Mouse (Mus musculus): ENCODE data around the gene Slc25a44.
"Not testable (repeated sequence)": the region's sequence is repeated elsewhere in the genome, so short reads cannot be mapped to it uniquely, and the experiment has no call there.

The Slc25a44 gene

GRCm38 (mm10) chr3:88411681-88412080 is 13.3 kb downstream of the Slc25a44 start:
- DNase-seq (ENCODE audit: low read depth), result no peak

DNA sequence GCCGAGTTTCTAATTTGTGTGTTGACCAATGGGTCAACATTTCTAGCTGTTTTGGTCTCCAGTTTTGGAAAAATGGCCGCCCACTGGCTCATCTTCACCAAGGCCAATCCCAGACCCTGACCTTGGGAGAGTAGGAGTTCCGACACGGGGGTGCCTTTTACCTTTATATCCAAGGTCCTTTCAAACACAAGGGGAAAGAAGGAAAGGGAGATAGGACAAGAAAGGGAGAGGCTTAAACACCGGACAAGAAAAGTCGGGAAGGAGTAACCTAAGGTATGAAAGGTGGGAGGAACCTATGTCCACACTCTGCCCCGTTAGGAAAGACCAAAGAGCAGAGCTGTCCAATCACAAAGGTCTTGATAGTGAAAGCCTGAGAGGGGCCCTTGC is 14.3 kb downstream of the Slc25a44 start:
- DNase-seq (ENCODE audit: low read depth), result no peak

DNA sequence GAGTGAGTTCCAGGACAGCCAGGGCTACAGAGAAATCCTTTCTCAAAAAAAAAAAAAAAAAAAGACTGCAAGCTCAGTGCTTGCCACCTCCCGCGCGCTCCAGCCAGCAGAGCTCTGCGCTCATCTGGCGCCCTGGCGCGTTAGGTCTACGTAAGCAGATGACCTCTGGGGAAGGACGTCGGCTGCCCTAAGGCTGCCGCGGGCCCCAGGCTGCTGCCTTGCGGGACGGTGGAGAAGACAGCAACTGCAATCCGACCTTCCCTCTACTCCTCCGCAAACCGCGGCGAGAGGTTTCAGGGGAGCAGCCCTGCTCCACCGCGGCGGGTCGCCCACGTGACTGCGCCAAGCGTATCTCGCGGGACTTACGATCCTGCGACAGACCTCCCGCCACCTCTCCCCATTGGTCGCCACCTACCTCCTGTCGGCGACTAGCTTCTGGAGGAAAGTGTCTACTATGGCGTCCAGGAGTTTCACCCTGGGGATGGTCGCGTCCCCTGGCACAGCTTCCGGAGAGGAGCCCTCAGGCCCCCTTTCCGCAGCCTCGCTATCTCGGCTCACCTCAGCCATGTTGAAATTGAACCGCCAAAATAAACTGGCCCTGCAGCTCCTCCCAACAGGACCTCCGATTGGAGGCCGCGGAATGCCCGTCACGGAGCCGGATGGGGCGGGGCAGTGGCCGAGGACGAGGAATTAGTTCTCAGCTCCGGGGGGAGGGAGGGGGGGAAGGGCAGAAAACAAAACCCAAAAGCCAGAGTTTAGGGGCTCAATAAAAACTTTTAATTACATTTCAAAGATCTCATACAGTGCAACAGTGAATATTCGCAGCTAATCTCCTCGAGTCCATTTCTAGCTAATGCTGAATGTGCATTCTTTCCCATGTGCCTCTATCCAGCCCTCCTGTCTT is 14.9 kb downstream of the Slc25a44 start, which contains the start of gene Pmf1:
TSS of gene Pmf1 (minus strand) at position 591 of the 904 bp plus-strand sequence.
- DNase-seq (ENCODE audit: low read depth), result peak; percentile 90

- DNase-seq (ENCODE audit: low read depth), result no peak
These were observed 16.0 kb downstream of the Slc25a44 start for GRCm38 (mm10) chr3:88408953-88409352.

DNA sequence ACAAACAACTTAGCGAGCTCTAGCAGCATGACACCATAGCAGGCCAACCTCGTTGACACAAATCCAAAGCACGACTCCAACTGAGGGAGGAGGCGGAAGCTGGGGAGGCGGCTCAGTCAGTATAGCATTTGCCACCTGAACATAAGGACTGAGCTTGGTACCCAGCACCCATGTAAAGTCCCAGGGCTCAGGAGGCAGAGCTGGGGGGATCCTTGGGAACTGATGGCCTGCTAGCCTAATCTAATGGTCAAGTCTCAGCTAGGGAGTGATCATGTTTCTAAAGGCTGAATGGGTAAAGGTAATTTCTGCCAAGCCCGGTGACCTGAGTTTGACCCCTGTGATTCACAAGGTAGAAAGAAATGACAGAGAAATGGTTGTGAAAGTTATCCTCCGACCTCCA is 17.4 kb downstream of the Slc25a44 start:
- no peak for DNase-seq (ENCODE audit: low read depth)

GRCm38 (mm10) chr3:88407090-88407489 is 17.8 kb downstream of the Slc25a44 start:
- DNase-seq (ENCODE audit: low read depth), result peak; percentile 52

DNA sequence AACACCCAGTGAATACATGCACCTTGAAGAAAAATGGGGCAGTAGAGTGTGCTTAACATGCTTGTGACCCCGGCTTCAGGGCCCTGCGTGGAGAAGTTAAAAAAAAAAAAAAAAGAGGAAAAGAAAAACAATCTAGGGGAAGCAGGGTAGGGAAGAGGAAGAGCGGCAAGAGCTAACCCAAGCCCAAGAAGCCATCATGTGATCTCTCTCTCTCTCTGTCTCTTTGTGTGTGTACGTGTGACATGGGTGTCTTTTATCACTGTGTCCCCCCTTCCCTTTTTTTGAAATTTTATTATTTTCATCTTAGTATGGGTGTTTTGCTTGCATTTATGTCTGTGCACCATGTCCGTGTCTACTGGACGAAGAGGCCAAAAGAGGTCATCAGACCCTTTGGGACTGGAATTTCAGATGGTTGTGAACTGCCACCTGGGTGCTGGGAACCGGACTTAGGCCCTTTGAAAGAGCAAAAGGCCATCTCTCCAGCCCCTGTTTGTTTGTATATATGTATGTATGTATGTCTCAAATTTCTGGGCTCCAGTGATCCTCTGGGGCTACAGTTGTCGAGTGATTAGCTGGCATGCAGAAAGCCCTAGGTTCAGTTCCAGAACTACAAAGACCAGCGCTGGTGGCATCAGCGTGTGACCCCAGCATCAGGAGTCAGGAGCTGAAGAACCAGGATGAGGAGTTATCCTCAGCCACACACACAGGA is 21.3 kb downstream of the Slc25a44 start:
- no peak for DNase-seq (ENCODE audit: low read depth)

- DNase-seq (ENCODE audit: low read depth), result no peak
These were observed 26.3 kb downstream of the Slc25a44 start for GRCm38 (mm10) chr3:88398666-88399065.

DNA sequence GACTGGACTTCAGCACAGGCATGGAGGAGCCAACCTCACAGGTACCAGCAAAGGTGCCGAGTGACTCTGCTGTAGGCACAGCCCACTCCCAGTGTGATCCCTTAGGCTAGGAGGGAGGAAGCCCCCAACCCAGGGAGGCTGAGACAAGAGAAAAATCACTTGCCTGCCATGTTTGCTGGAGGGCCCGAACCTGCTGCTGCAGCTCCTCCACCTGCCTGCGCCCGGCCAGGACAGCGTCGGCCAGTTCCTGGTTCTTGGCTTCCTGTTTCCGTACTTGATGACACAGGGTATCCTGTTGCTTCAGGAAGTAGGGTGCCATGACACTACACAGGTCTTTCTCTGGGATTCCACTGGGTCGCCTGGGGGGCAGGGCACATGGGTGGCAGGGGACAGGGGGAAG is 29.2 kb downstream of the Slc25a44 start:
- DNase-seq (ENCODE audit: low read depth), result no peak

DNA sequence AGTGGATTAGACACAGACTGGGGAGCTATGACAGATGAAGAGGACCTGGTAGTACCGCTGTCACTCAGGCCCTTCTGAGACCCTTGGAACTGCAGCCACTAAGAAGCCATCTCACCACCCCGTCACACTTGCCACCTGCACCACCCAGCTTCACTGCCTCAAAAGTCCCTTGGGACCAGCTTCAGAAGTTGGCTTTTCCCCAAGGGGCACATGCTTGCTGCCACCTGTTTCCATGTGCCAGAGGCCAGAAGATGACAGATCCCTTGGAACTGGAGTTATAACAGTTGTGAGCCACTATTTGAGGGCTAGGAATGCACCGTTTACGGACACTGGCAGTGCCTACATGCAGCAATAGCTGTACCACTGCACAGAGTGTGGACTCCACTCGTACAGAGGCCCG is 29.7 kb downstream of the Slc25a44 start:
- no peak for DNase-seq (ENCODE audit: low read depth)

DNA sequence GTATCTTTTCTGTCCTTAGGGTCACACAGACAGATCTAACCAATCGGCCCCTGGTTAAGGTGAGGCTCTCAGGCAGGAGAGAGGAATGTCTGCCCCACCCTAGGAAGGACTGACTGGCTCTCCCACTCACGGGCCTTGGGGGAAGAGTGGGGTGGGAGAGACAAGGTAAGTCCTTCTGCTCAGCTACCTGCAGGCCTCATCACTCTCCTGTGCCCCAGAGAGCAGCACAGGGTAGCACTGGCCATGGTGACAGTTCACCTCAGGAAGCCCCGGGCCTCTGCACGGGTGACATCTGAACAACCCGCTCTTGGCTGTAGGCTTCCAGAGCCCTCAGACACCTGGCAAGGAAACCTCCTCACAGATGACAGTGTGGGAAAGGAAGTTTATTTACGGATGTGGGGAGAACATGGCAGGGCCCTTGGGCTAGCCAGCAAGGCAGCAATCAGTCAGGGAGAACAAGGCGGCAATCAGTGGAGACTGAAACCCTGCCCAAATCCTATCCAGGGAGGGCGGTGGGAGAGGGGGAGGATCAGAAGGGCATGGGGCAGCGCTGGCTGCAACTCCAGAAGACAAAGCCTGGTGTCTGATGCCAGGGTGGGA is 31.1 kb downstream of the Slc25a44 start:
- no peak for DNase-seq (ENCODE audit: low read depth)

GRCm38 (mm10) chr3:88384364-88384763 is 40.6 kb downstream of the Slc25a44 start, which contains the start of gene Bglap:
Gene Bglap (minus strand): TSS chr3:88384464.
- no peak for DNase-seq (ENCODE audit: low read depth)

- not testable (repeated sequence) for DNase-seq (ENCODE audit: low read depth)
These were observed 42.6 kb downstream of the Slc25a44 start for GRCm38 (mm10) chr3:88382383-88382782.

GRCm38 (mm10) chr3:88381389-88382315 is 43.3 kb downstream of the Slc25a44 start:
- DNase-seq (ENCODE audit: low read depth), result not testable (repeated sequence)

DNA sequence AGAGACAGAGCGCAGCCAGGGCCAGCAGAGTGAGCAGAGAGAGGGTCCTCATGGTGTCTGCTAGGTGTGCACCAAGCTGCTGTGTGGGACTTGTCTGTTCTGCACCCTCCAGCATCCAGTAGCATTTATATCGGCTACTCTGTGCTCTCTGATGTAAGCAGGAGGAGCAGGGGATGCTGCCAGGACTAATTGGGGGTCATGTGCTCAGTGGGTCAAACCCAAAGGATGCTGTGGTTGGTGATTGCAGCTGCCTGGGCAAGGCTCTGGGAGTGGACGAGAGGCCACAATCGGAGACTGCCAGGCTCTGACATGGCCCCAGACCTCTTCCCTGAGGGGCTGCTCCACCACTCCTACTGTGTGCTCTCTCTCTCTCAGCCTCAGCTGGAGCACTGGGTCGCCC is 46.3 kb downstream of the Slc25a44 start, which contains the start of gene Bglap2:
TSS of gene Bglap2 (minus strand) at position 101 of the 400 bp plus-strand sequence.
- DNase-seq (ENCODE audit: low read depth), result not testable (repeated sequence)

- DNase-seq (ENCODE audit: low read depth), result not testable (repeated sequence)
These were observed 48.3 kb downstream of the Slc25a44 start for GRCm38 (mm10) chr3:88376644-88377043.

DNA sequence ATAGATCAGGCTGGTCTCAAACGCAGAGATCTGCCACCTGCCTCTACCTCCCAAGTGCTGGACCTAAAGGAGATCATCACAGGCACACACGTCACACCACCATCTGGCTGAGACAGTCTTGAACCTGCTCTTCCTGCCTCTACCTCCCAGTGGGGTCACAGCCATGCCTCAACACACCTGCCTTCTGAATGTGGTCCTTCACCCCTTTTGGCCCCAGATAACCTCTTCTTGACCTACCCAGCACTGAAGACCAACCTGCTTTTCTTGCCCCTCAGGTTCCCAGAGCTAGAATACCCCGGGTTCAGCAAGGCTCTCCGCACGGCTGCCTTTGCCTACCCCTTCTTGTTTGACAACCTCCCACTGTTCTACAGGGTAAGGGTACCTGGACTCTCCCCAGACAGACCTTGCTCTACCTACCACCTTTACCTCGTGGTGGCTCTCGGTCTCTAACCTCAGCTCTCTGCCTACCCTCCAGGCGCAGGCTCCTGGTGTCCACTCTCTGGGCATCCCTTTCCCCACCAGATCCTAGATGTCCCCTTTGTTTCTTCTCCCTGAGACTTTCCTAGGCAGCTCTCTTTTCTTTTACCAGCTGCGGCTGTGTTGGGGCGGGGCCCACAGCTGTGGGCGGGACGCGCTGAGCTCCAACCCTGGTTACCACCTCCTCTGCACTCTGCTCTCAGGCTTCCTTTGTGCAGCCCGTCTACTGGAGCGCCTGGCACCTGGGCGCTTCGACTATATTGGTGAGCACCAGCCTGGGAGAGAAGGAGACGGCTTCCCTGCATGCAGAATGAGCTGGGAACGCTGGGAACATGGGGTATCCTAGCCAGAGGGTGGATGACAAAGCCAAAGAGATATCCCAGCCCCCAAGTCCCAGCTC is 49.0 kb downstream of the Slc25a44 start:
- DNase-seq (ENCODE audit: low read depth), result not testable (repeated sequence)

DNA sequence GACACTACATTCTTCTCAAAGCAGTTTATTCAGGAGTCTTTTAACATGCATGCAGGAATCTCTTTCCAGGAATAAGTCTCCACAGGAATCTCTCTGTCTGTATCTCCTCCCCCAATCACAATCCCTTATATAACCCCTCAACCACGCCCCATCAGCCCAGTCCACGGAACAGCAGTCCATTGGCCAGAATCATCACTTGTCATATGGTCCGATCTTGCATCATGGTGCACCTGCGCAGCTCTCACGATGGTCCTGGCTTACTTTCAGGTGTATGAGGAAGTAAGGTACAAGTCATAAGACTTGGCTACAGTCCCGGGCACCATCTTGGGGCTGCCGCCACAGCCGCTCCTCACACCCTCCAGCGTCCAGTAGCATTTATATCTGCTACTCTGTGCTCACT is 52.3 kb downstream of the Slc25a44 start, which contains the start of gene Bglap3:
TSS of gene Bglap3 (minus strand) at position 101 of the 400 bp plus-strand sequence.
- not testable (repeated sequence) for DNase-seq (ENCODE audit: low read depth)

GRCm38 (mm10) chr3:88368511-88368910 is 56.4 kb downstream of the Slc25a44 start:
- DNase-seq (ENCODE audit: low read depth), result not testable (repeated sequence)

GRCm38 (mm10) chr3:88367517-88367916 is 57.4 kb downstream of the Slc25a44 start:
- not testable (repeated sequence) for DNase-seq (ENCODE audit: low read depth)

Data from fibroblast of lung, adult 2 months (primary cell).